Mouse (Mus musculus): ENCODE measurements around the gene Bbof1. TPM values are rescaled to one million over a fixed set of nuclear protein-coding genes. Genes with fewer than 3 reads are reported as not detected.

Bbof1 gene
- polyA plus RNA-seq, 1 experiment from 2014 or later = 1.4 TPM

DNA sequence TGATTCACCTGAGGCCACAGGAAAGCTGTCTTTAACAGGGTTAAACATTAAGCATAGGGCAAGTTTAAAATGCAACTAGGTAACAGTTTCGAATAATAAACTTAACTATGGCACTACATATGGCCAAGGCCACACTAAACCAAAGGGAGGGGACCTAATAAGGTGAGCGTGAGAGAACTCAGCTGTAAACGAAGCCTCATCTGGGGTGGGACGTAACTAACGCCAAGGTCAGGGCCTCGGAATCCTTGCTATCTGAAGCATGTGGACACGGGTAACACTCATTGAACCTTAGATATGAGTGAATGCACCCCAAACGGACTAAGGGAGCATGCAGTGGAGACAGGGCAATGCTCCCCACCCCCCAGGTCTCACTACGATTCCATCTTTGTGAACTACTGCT lies 5.9 kb upstream of the Bbof1 start:
- Histone ChIP-seq H3K36me3 (no peaks in the 10 kb centered on the region), H3K9me3 (no peaks in the 10 kb centered on the region), H3K4me3 (replicated peaks) (no peak overlapping the region), H3K9ac (no peak overlapping the region), H3K27ac (no peak overlapping the region), H3K4me1 (0 out of 2 replicates have a peak, but pooled peaks cover 6% of the 10 kb centered on the region), H3K4me2 (no peak overlapping the region), H3K27me3 (replicated peaks) (no peaks in the 10 kb centered on the region)
- WGBS = 62% methylated on average over 9 of the region's 9 CpGs
- no peak for ATAC-seq (ENCODE audit: insufficient read depth, low FRiP score, low read depth)

- no peak overlapping the region for H3K27ac ChIP-seq
- H3K9me3 ChIP-seq = no peaks in the 10 kb centered on the region
- no peak overlapping the region for H3K4me3 ChIP-seq (replicated peaks)
- H3K4me2 ChIP-seq = no peak overlapping the region
- H3K36me3 ChIP-seq = no peaks in the 10 kb centered on the region
- no peaks in the 10 kb centered on the region for H3K27me3 ChIP-seq (replicated peaks)
- H3K4me1 ChIP-seq = 0 out of 2 replicates have a peak, but pooled peaks cover 6% of the 10 kb centered on the region
- H3K9ac ChIP-seq = no peak overlapping the region
- ATAC-seq (ENCODE audit: insufficient read depth, low FRiP score, low read depth) = no peak
- 88% methylated on average over 6 of the region's 6 CpGs for WGBS
Observed at GRCm38 (mm10) chr12:84404541-84404940, 4.3 kb upstream of the Bbof1 start.

DNA sequence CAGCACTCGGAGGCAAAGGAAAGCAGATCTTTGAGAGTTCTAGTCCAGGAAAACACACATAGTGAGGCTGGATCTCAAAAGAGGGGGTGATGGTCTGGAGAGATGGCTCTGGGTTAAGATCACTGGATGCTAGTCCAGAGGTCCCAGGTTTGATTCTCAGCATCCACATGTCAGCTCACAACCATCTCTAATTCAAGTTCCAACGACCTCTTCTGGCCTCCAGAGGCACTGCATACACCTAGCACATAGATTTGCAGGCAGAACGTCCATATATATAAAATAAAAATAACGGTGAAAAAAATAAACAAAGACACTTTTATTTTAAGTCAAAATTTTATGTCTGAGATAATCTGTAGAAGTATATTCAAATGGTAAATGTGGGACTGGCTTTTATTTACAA lies 1.6 kb upstream of the Bbof1 start:
- 57% methylated on average over 4 of the region's 4 CpGs for WGBS
- H3K9ac ChIP-seq = no peak overlapping the region
- no peak overlapping the region for H3K4me3 ChIP-seq (replicated peaks)
- H3K9me3 ChIP-seq = no peaks in the 10 kb centered on the region
- no peak overlapping the region for H3K27ac ChIP-seq
- H3K36me3 ChIP-seq = no peaks in the 10 kb centered on the region
- H3K27me3 ChIP-seq (replicated peaks) = no peaks in the 10 kb centered on the region
- H3K4me2 ChIP-seq = no peak overlapping the region
- no peak for ATAC-seq (ENCODE audit: insufficient read depth, low FRiP score, low read depth)
- H3K4me1 ChIP-seq = 0 out of 2 replicates have a peak, but pooled peaks cover 2% of the 10 kb centered on the region

DNA sequence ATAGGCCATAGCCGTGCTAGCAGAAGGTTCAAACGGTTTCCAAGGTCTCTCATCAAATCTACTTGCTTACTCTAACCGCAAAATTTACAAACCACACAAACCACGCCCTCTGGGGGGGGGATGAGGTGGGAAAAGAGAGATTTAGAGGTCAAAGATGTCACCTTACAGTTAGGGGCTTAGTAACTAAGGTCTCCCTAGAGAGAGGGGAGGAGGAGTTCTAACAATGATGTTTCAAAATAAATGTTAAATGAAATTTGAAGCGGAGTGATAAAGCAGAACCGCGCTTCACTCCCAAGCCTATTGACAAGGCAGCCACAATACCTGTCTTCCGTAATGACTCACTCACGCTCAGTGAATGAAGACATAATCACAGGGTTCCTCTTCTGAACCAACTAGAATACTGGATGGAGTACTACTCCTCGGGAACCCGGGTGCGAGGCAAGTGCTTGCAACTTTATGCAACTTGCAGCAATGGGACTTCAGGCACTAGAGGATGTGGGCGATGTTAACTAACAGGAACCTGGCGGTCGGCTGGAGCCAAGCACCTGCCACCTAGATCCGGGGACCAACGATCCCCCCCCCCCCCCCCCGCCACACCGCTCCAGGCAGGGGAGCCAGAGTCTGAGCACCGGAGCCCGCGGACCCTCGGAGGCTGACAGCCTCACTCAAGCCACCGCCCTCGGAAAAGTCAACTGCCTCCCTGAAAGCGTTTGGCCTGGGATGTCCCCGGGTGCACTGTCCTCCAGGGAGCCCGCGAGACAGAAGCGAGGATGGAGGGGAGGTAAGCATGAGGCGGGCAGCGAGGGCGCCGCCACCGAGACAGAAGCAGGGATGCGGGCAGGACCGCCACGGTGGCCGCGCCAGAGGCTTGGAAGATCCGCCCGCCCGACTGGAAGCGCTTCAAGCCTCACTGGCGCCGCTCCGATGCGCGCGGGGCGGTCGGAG lies 725 bp upstream of the Bbof1 start:
- Histone ChIP-seq H3K27me3 (replicated peaks) (no peaks in the 10 kb centered on the region), H3K36me3 (no peaks in the 10 kb centered on the region), H3K27ac (peak overlapping the region; percentile 81), H3K9me3 (no peaks in the 10 kb centered on the region), H3K4me1 (0 out of 2 replicates have a peak, but pooled peaks cover 2% of the 10 kb centered on the region), H3K9ac (peak overlapping the region; percentile 68), H3K4me2 (peak overlapping the region; percentile 96), H3K4me3 (replicated peaks) (peak overlapping the region; percentile 79)
- peak; percentile 47 for ATAC-seq (ENCODE audit: insufficient read depth, low FRiP score, low read depth)
- WGBS = 1% methylated on average over 50 of the region's 52 CpGs

DNA sequence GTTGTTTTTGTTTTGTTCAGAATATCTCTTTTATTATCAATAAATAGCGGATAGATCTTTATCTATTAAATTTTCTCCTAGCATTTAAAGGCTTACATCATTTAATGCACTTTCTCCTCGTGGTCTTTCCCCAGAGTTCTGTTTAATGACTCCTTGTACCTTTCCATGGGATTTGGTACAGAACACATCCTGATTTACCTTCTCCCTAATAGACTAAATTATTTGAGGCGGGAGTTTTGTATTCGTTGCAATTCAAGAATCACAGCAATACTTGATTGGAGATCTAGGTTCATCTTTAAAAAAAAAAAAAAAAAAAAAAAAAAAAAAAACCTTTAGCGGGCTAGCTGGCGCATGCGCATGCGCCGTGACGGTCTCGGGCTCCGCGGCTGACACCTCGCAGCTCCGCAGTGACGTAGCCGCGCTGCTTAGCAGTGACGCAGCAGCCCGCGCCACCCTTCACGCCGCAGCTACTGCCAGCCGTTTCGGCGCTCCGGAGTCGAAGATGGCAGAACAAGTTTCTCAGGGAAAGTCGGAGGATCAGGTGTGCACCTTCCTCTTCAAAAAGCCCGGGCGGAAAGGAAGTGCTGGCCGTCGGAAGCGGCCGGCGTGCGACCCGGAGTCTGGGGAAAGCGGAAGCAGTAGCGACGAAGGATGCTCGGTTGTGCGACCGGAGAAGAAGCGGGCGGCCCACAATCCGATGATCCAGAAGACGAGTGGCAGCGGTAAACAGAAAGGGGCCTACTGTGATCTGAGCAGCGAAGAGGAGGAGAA lies 8.1 kb downstream of the Bbof1 start, which contains the start of gene Rnf113a2:
Rnf113a2 (plus strand) TSS at position 363 of the 771 bp plus-strand sequence.
- Histone ChIP-seq H3K27me3 (replicated peaks) (no peaks in the 10 kb centered on the region), H3K36me3 (no peaks in the 10 kb centered on the region), H3K9me3 (no peaks in the 10 kb centered on the region), H3K27ac (peak within 1 kb of the TSS; percentile 67; the same call in 1 of the 2 replicates), H3K4me3 (replicated peaks) (peak within 1 kb of the TSS; percentile 60), H3K4me1 (no peaks in the 10 kb centered on the region), H3K9ac (peak within 1 kb of the TSS; percentile 41), H3K4me2 (peak within 1 kb of the TSS; percentile 81)
- peak; percentile 91 for ATAC-seq (ENCODE audit: insufficient read depth, low FRiP score, low read depth)
- 3% methylated on average over 50 of the region's 50 CpGs for WGBS

- H3K36me3 ChIP-seq = no peaks in the 10 kb centered on the region
- ATAC-seq (ENCODE audit: insufficient read depth, low FRiP score, low read depth) = no peak
- no peaks in the 10 kb centered on the region for H3K4me1 ChIP-seq
- 36% methylated on average over 18 of the region's 18 CpGs for WGBS
- peak overlapping the region; percentile 81 for H3K4me2 ChIP-seq
- H3K9me3 ChIP-seq = no peaks in the 10 kb centered on the region
- H3K4me3 ChIP-seq (replicated peaks) = peak overlapping the region; percentile 60
- peak overlapping the region; percentile 41 for H3K9ac ChIP-seq
- peak overlapping the region; percentile 67; the same call in 1 of the 2 replicates for H3K27ac ChIP-seq
- H3K27me3 ChIP-seq (replicated peaks) = no peaks in the 10 kb centered on the region
Observed at GRCm38 (mm10) chr12:84417605-84417922, 8.7 kb downstream of the Bbof1 start.

- Histone ChIP-seq H3K4me2 (no peak overlapping the region), H3K9ac (no peak overlapping the region), H3K27ac (no peak overlapping the region), H3K27me3 (replicated peaks) (no peaks in the 10 kb centered on the region), H3K9me3 (no peaks in the 10 kb centered on the region), H3K4me1 (no peaks in the 10 kb centered on the region), H3K4me3 (replicated peaks) (no peak overlapping the region), H3K36me3 (no peaks in the 10 kb centered on the region)
- ATAC-seq (ENCODE audit: insufficient read depth, low FRiP score, low read depth) = no peak
- 51% methylated on average over 3 of the region's 3 CpGs for WGBS
Observed at GRCm38 (mm10) chr12:84423990-84424389, 15.1 kb downstream of the Bbof1 start.

GRCm38 (mm10) chr12:84429825-84430224 lies 21.0 kb downstream of the Bbof1 start:
- Histone ChIP-seq H3K4me1 (no peaks in the 10 kb centered on the region), H3K27me3 (replicated peaks) (no peaks in the 10 kb centered on the region), H3K36me3 (no peaks in the 10 kb centered on the region; the same call in 1 of the 2 replicates), H3K4me3 (replicated peaks) (no peak overlapping the region), H3K9ac (no peak overlapping the region), H3K27ac (no peak overlapping the region), H3K4me2 (no peak overlapping the region), H3K9me3 (no peaks in the 10 kb centered on the region)
- 72% methylated on average over 2 of the region's 2 CpGs for WGBS
- ATAC-seq (ENCODE audit: insufficient read depth, low FRiP score, low read depth) = no peak

GRCm38 (mm10) chr12:84438697-84439096 lies 29.8 kb downstream of the Bbof1 start:
- H3K4me3 ChIP-seq (replicated peaks) = no peak overlapping the region
- H3K4me1 ChIP-seq = no peaks in the 10 kb centered on the region
- no peak overlapping the region for H3K4me2 ChIP-seq
- no peaks in the 10 kb centered on the region for H3K36me3 ChIP-seq
- H3K27ac ChIP-seq = no peak overlapping the region
- no peaks in the 10 kb centered on the region for H3K27me3 ChIP-seq (replicated peaks)
- H3K9me3 ChIP-seq = no peaks in the 10 kb centered on the region
- 53% methylated on average over 2 of the region's 2 CpGs for WGBS
- H3K9ac ChIP-seq = no peak overlapping the region
- no peak for ATAC-seq (ENCODE audit: insufficient read depth, low FRiP score, low read depth)

DNA sequence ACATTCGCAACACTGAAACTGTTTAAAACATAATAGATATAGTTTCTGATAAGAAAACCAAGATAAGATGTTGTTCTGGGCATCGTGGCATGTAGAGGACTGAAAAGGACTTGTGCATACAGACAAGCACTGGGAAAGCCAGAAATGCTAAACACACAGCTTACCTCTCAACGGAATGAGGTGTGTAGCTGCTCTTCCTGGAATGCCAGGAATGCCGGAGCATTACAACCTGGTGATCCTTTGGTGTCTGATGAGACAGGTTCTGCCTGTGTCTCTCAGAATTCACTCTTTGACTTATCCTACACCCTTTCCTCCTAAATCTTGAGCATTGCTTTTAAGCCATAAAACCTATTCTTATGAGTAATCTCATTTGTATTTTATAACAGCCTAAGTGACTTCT lies 33.7 kb downstream of the Bbof1 start:
- H3K9ac ChIP-seq = no peak overlapping the region
- ATAC-seq (ENCODE audit: insufficient read depth, low FRiP score, low read depth) = no peak
- H3K9me3 ChIP-seq = no peaks in the 10 kb centered on the region
- no peak overlapping the region for H3K4me2 ChIP-seq
- 68% methylated on average over 4 of the region's 4 CpGs for WGBS
- H3K27me3 ChIP-seq (replicated peaks) = no peaks in the 10 kb centered on the region
- H3K4me3 ChIP-seq (replicated peaks) = no peak overlapping the region
- H3K4me1 ChIP-seq = no peaks in the 10 kb centered on the region
- H3K27ac ChIP-seq = no peak overlapping the region
- no peaks in the 10 kb centered on the region for H3K36me3 ChIP-seq

DNA sequence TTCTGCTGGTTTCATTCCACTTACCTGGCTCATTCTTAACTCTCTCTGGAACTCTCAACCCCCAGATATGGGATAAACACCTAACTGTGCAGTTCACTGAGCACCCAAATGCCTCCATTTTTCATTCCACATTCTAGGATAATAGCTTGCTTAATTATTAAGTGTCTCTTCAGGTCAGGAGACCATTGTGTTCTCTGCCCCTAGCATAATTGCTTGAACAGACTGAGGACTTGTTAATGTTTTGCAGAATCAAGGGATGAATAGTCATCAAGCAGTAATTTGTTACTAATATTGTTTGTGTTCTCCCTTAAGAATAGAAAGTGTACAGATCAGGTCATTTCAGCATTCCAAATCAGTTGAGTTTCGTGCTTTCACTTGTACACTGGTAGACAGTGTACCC lies 38.5 kb downstream of the Bbof1 start:
- Histone ChIP-seq H3K27me3 (replicated peaks) (no peaks in the 10 kb centered on the region), H3K9me3 (no peaks in the 10 kb centered on the region), H3K9ac (no peak overlapping the region), H3K4me3 (replicated peaks) (no peak overlapping the region), H3K4me1 (peaks cover 8% of the 10 kb centered on the region; the same call in 1 of the 2 replicates), H3K4me2 (no peak overlapping the region), H3K27ac (no peak overlapping the region), H3K36me3 (no peaks in the 10 kb centered on the region)
- WGBS = 64% methylated on average over 1 of the region's 1 CpGs
- ATAC-seq (ENCODE audit: insufficient read depth, low FRiP score, low read depth) = no peak

- H3K4me3 ChIP-seq (replicated peaks) = no peak overlapping the region
- no peaks in the 10 kb centered on the region for H3K9me3 ChIP-seq
- ATAC-seq (ENCODE audit: insufficient read depth, low FRiP score, low read depth) = no peak
- WGBS = 88% methylated on average over 6 of the region's 6 CpGs
- H3K27ac ChIP-seq = no peak overlapping the region
- peaks cover 11% of the 10 kb centered on the region for H3K4me1 ChIP-seq
- no peak overlapping the region for H3K9ac ChIP-seq
- H3K36me3 ChIP-seq = no peaks in the 10 kb centered on the region
- no peak overlapping the region for H3K4me2 ChIP-seq
- no peaks in the 10 kb centered on the region for H3K27me3 ChIP-seq (replicated peaks)
Observed at GRCm38 (mm10) chr12:84448181-84448580, 39.3 kb downstream of the Bbof1 start.

All from stomach, embryonic 15.5 days (tissue).